20 mouse cellular contexts compared by ENCODE assay signal in the genomic region with DNA sequence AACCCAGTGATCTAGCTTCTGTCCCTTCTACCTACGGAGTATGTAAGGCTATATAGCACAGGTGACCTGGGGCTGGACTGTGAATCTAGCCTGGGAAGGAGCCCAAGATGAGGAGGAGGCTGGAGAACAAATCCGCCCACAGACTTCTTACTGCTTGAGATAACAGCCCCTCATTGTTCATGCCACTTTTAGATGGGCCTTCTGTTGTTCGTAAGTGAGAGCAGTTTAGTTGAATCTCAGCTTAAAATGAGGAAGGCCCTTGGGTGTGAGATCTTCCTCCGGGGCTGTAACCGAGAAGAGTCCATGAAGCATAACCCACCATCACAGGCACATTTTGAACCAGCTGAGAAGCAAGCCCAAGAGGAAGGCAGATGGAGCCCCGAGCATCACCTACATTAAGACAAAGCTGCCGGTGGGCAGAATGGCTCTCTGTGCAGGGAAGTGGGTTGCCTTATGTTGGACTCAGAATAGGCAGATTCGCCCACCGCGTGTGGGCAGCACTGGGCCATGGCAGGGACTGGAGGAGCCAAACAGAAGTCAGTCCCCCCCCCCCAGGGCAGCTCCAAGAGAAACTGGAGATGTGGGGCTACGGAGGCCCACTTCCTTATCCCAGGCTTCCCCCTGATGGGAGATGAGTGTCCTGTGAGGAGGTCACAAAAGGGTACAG. TPM values are rescaled to one million over a fixed set of nuclear protein-coding genes. Genes with fewer than 3 reads are reported as not detected.
DNase-seq lines count a peak whose midpoint lies in the region; ATAC-seq lines count a peak whose summit lies in the region.
"Had no signal": no experiment of that assay in that cellular context is flagged by ENCODE, and none has a peak within 500 bp of the region (broad histone marks: within the 10 kb centered on the region; RNA-seq: fewer than 3 reads in every experiment).

No protein-coding gene starts in this region.

- 0 out of 2 replicates have a peak, but pooled peaks cover 7% of the 10 kb centered on the region for H3K4me1 ChIP-seq in midbrain, embryonic 10.5 days
- H3K4me1 ChIP-seq in midbrain, embryonic 14.5 days (ENCODE audit: control insufficient read depth, insufficient read depth, low read length) = no peaks in the 10 kb centered on the region
- H3K4me1 ChIP-seq: intestine, embryonic 15.5 days; midbrain, embryonic 12.5 days had no signal

- H3K27ac ChIP-seq in midbrain, embryonic 10.5 days (replicated peaks) = 0 out of 2 replicates have a peak overlapping the region, but pooled peaks have one; percentile 23
- no peak overlapping the region for H3K27ac ChIP-seq in midbrain, embryonic 14.5 days (replicated peaks; ENCODE audit: low read depth, low read length)
- H3K27ac ChIP-seq: forebrain, embryonic 13.5 days; hindbrain, embryonic 14.5 days; intestine, embryonic 15.5 days; kidney, postnatal 0 days; limb, embryonic 10.5 days; midbrain, embryonic 12.5 days had no signal

- ATAC-seq in midbrain, embryonic 14.5 days (ENCODE audit: low FRiP score, low TSS enrichment) = no peak
- ATAC-seq: forebrain, embryonic 13.5 days; intestine, embryonic 15.5 days had no signal

- no peak for DNase-seq in midbrain, embryonic 10.5 days (ENCODE audit: low spot score)
- no peak for DNase-seq in midbrain, embryonic 14.5 days
- DNase-seq in frontal cortex, postnatal 36 days (ENCODE audit: low spot score in 2 of 2) = peak; percentile 44 to 61
- peak; percentile 63 for DNase-seq in right cerebral cortex, adult 18-20 months
- peak; percentile 60 for DNase-seq in telencephalon, adult 2 months (ENCODE audit: low read depth, low spot score)
- no peak for DNase-seq in kidney, postnatal 25 days
- no peak for DNase-seq in thymus, postnatal 36 days
- DNase-seq: adrenal gland, postnatal 36 days; cerebellum, adult 2 months; lung, adult 18-20 months; lung, postnatal 4 days; thymus, postnatal 25 days had no signal

- H3K4me2 ChIP-seq in midbrain, embryonic 14.5 days (ENCODE audit: low read length) = no peak overlapping the region
- H3K4me2 ChIP-seq: forebrain, embryonic 13.5 days; hindbrain, embryonic 14.5 days; intestine, embryonic 15.5 days; midbrain, embryonic 12.5 days had no signal

- no peak overlapping the region for H3K4me3 ChIP-seq in midbrain, embryonic 10.5 days
- H3K4me3 ChIP-seq in midbrain, embryonic 14.5 days (replicated peaks; ENCODE audit: low read depth, low read length) = no peak overlapping the region
- H3K4me3 ChIP-seq: forebrain, embryonic 13.5 days; intestine, embryonic 15.5 days; limb, embryonic 10.5 days; midbrain, embryonic 12.5 days had no signal

- H3K27me3 ChIP-seq in midbrain, embryonic 10.5 days (ENCODE audit: low read depth, poor library complexity, severe bottlenecking) = no peaks in the 10 kb centered on the region
- no peaks in the 10 kb centered on the region for H3K27me3 ChIP-seq in midbrain, embryonic 14.5 days (ENCODE audit: control insufficient read depth, insufficient read depth, low read length)
- H3K27me3 ChIP-seq: intestine, embryonic 15.5 days; midbrain, embryonic 12.5 days had no signal

- no peaks in the 10 kb centered on the region for H3K36me3 ChIP-seq in midbrain, embryonic 10.5 days
- H3K36me3 ChIP-seq in midbrain, embryonic 14.5 days (ENCODE audit: control insufficient read depth, insufficient read depth, low read length) = no peaks in the 10 kb centered on the region
- H3K36me3 ChIP-seq: intestine, embryonic 15.5 days; limb, embryonic 10.5 days; midbrain, embryonic 12.5 days had no signal

- 83% methylated on average over 11 of the region's 11 CpGs for WGBS in midbrain, embryonic 10.5 days
- 85% methylated on average over 11 of the region's 11 CpGs for WGBS in midbrain, embryonic 14.5 days

- H3K9me3 ChIP-seq in midbrain, embryonic 10.5 days (replicated peaks) = no peaks in the 10 kb centered on the region
- H3K9me3 ChIP-seq in midbrain, embryonic 14.5 days (ENCODE audit: control insufficient read depth, low read length) = no peaks in the 10 kb centered on the region
- H3K9me3 ChIP-seq: forebrain, embryonic 13.5 days; intestine, embryonic 15.5 days; limb, embryonic 10.5 days; midbrain, embryonic 12.5 days had no signal

- H3K9ac ChIP-seq in midbrain, embryonic 14.5 days (replicated peaks; ENCODE audit: low read length) = no peak overlapping the region
- H3K9ac ChIP-seq: forebrain, embryonic 13.5 days; hindbrain, embryonic 14.5 days; intestine, embryonic 15.5 days; midbrain, embryonic 12.5 days had no signal

RNA-seq across cellular contexts. Expression of gene Vwa5b1, which starts 24.4 kb away (rescaled TPM):
- 0.33 and 0.46 TPM in 2 replicates for polyA plus RNA-seq in midbrain, embryonic 10.5 days (2016; fragmentation: Nextera tagmentation; extraction: Ambion mirVana)
- polyA plus RNA-seq in midbrain, embryonic 14.5 days (2014; fragmentation: Nextera tagmentation; extraction: Ambion mirVana) = 1.2 and 1.6 TPM in 2 replicates
- polyA plus RNA-seq: C2C12; liver, adult 2 months had no signal

Comparison
In these comparisons a context has a peak if more than half of its experiments do, and no peak if none do; other contexts are left out.
1. DNase-seq: peak in frontal cortex, postnatal 36 days (2 of 2), right cerebral cortex, adult 18-20 months (single experiment) and telencephalon, adult 2 months (single experiment); none in midbrain, embryonic 10.5 days (single experiment), midbrain, embryonic 14.5 days (single experiment), kidney, postnatal 25 days (0 of 2) and thymus, postnatal 36 days (0 of 2).